Mouse (Mus musculus) MEL (cell line): ENCODE measurements around the gene Lefty1. TPM values are rescaled to one million over a fixed set of nuclear protein-coding genes. Genes with fewer than 3 reads are reported as not detected.

ENCODE experiments used
- DNase-seq: peaks from one replicate; pipeline ENCODE4 v3.0.0; 2011; ENCODE audit warnings: low read depth, low spot score
- H3K27ac ChIP-seq: 2 replicates; pipeline ENCODE4 v1.5.1; 2012; ENCODE audit warnings: low read depth, mild to moderate bottlenecking, control low read depth, low read length, moderate library complexity; ENCODE audit not compliant: control insufficient read depth
- H3K27me3 ChIP-seq, 2 experiments: fragments of 150-350 bp in 1 of 2; sonication (generic) in 1 of 2; 2 replicates each; pipeline ENCODE4 v1.6.1; 2012; ENCODE audit warnings: low read length in 2 of 2, mild to moderate bottlenecking in 2 of 2, improper control_type of control experiment in 1 of 2, moderate library complexity in 1 of 2; ENCODE audit not compliant: insufficient read depth in 2 of 2, control insufficient read depth in 1 of 2
- H3K36me3 ChIP-seq, 2 experiments: 2 replicates each; pipeline ENCODE4 v1.6.1; 2012 to 2014; ENCODE audit warnings: low read length in 2 of 2, improper control_type of control experiment in 1 of 2, inconsistent platforms in 1 of 2, mild to moderate bottlenecking in 1 of 2; ENCODE audit not compliant: insufficient read depth in 2 of 2, control insufficient read depth in 1 of 2
- H3K4me1 ChIP-seq, 2 experiments: fragments of 150-350 bp in 1 of 2; sonication (generic) in 1 of 2; 2 replicates each; pipeline ENCODE4 v1.6.1; 2012; ENCODE audit warnings: low read length in 2 of 2, improper control_type of control experiment in 1 of 2, mild to moderate bottlenecking in 1 of 2; ENCODE audit not compliant: insufficient read depth in 2 of 2, control insufficient read depth in 1 of 2
- H3K4me3 ChIP-seq, 2 experiments: fragments of 150-350 bp in 1 of 2; sonication (generic) in 1 of 2; 2 replicates each; pipeline ENCODE4 v1.5.1; 2012; ENCODE audit warnings: low read depth in 2 of 2, low read length in 2 of 2, mild to moderate bottlenecking in 2 of 2, moderate library complexity in 2 of 2, control low read depth in 1 of 2, improper control_type of control experiment in 1 of 2; ENCODE audit not compliant: control insufficient read depth in 1 of 2, insufficient read depth in 1 of 2
- H3K79me2 ChIP-seq: 2 replicates; pipeline ENCODE4 v1.6.1; 2012; ENCODE audit warnings: mild to moderate bottlenecking, low read length, moderate library complexity; ENCODE audit not compliant: control insufficient read depth, poor library complexity, insufficient read depth
- H3K9ac ChIP-seq: 2 replicates; pipeline ENCODE4 v1.6.1; 2012; ENCODE audit warnings: low read depth, mild to moderate bottlenecking, control low read depth, low read length, moderate library complexity; ENCODE audit not compliant: control insufficient read depth, poor library complexity, severe bottlenecking
- H3K9me3 ChIP-seq: fragments of 150-350 bp; sonication (generic); replicated peaks from 2 replicates; pipeline ENCODE4 v1.6.1; 2012; ENCODE audit warnings: mild to moderate bottlenecking, low read length, improper control_type of control experiment, moderate library complexity; ENCODE audit not compliant: insufficient read depth
- BHLHE40 ChIP-seq: IDR thresholded peaks from 2 replicates; pipeline ENCODE4 v1.6.1; 2012; ENCODE audit warnings: low read depth, mild to moderate bottlenecking, inconsistent platforms, low read length, improper control_type of control experiment, borderline replicate concordance
- CTCF ChIP-seq, 3 experiments: IDR thresholded peaks in 2 of 3; conservative IDR thresholded peaks in 1 of 3; 2 replicates each; pipeline ENCODE4 v1.5.1; 2011 to 2012; ENCODE audit warnings: low read length in 3 of 3, low read depth in 2 of 3, mild to moderate bottlenecking in 2 of 3, improper control_type of control experiment in 1 of 3, inconsistent platforms in 1 of 3, mixed read lengths in 1 of 3, moderate library complexity in 1 of 3; ENCODE audit not compliant: control insufficient read depth in 1 of 3, insufficient read depth in 1 of 3, poor library complexity in 1 of 3, severe bottlenecking in 1 of 3
- ELF1 ChIP-seq: IDR thresholded peaks from 2 replicates; pipeline ENCODE4 v1.6.1; 2014; ENCODE audit warnings: low read depth, mild to moderate bottlenecking, inconsistent platforms, low read length, improper control_type of control experiment, moderate library complexity
- EP300 ChIP-seq, 2 experiments: IDR thresholded peaks; 2 replicates each; pipeline ENCODE4 v1.6.1; 2011; ENCODE audit warnings: improper control_type of control experiment in 2 of 2, low read length in 2 of 2, low read depth in 1 of 2, mild to moderate bottlenecking in 1 of 2
- GATA1 ChIP-seq: IDR thresholded peaks from 2 replicates; pipeline ENCODE4 v1.6.1; 2011; ENCODE audit warnings: low read depth, low read length, improper control_type of control experiment
- HCFC1 ChIP-seq: IDR thresholded peaks from 2 replicates; pipeline ENCODE4 v1.6.1; 2012; ENCODE audit warnings: low read depth, mild to moderate bottlenecking, inconsistent platforms, low read length, improper control_type of control experiment, moderate library complexity
- MAX ChIP-seq: IDR thresholded peaks from 2 replicates; pipeline ENCODE4 v1.6.1; 2011; ENCODE audit warnings: low read length, improper control_type of control experiment
- MYC ChIP-seq: IDR thresholded peaks from 2 replicates; pipeline ENCODE4 v1.6.1; 2011; ENCODE audit warnings: low read depth, mild to moderate bottlenecking, low read length, improper control_type of control experiment, moderate library complexity
- POLR2A ChIP-seq, 2 experiments: IDR thresholded peaks; 2 replicates each; pipeline ENCODE4 v1.6.1; 2011 to 2012; ENCODE audit warnings: low read length in 2 of 2, mild to moderate bottlenecking in 2 of 2, control low read depth in 1 of 2, improper control_type of control experiment in 1 of 2, low read depth in 1 of 2, moderate library complexity in 1 of 2; ENCODE audit not compliant: control insufficient read depth in 1 of 2, insufficient read depth in 1 of 2, poor library complexity in 1 of 2
- RAD21 ChIP-seq: IDR thresholded peaks from 2 replicates; pipeline ENCODE4 v1.6.1; 2011; ENCODE audit warnings: mild to moderate bottlenecking, low read depth, low read length, improper control_type of control experiment
- SMC3 ChIP-seq: IDR thresholded peaks from 2 replicates; pipeline ENCODE4 v1.6.1; 2011; ENCODE audit warnings: low read depth, low read length, improper control_type of control experiment
- TAL1 ChIP-seq: IDR thresholded peaks from 2 replicates; pipeline ENCODE4 v1.6.1; 2012; ENCODE audit warnings: mild to moderate bottlenecking, inconsistent platforms, low read length, moderate library complexity, mixed read lengths
- TCF12 ChIP-seq: IDR thresholded peaks from 2 replicates; pipeline ENCODE4 v1.6.1; 2014; ENCODE audit warnings: low read depth, mild to moderate bottlenecking, inconsistent platforms, low read length, improper control_type of control experiment, moderate library complexity
- USF1 ChIP-seq: IDR thresholded peaks from 2 replicates; pipeline ENCODE4 v1.6.1; 2014; ENCODE audit warnings: low read depth, mild to moderate bottlenecking, inconsistent platforms, low read length, improper control_type of control experiment, moderate library complexity
- USF2 ChIP-seq, 2 experiments: IDR thresholded peaks; 2 replicates each; pipeline ENCODE4 v1.6.1; 2011 to 2012; ENCODE audit warnings: improper control_type of control experiment in 2 of 2, low read length in 2 of 2, borderline replicate concordance in 1 of 2, inconsistent platforms in 1 of 2, low read depth in 1 of 2, mild to moderate bottlenecking in 1 of 2; ENCODE audit not compliant: insufficient read depth in 1 of 2
- ZC3H11A ChIP-seq: IDR thresholded peaks from 2 replicates; pipeline ENCODE4 v1.6.1; 2012; ENCODE audit warnings: low read depth, mild to moderate bottlenecking, inconsistent platforms, low read length, improper control_type of control experiment
- ZMIZ1 ChIP-seq: IDR thresholded peaks from 2 replicates; pipeline ENCODE4 v1.6.1; 2012; ENCODE audit warnings: low read depth, mild to moderate bottlenecking, inconsistent platforms, low read length, improper control_type of control experiment, moderate library complexity
- ZNF384 ChIP-seq: IDR thresholded peaks from 2 replicates; pipeline ENCODE4 v1.6.1; 2012; ENCODE audit warnings: low read depth, mild to moderate bottlenecking, inconsistent platforms, low read length, improper control_type of control experiment
- polyA plus RNA-seq, 2 experiments: library from polyadenylated mRNA; stranded (reverse) in 1 of 2; unstranded in 1 of 2; fragments of >175 nt in 1 of 2; fragments of >200 nt in 1 of 2; gene quantifications; 2 replicates each; pipeline versions ENCODE4 v1.2.1 to v1.2.4; 2012; ENCODE audit warnings: low replicate concordance in 2 of 2, low read depth in 1 of 2; ENCODE audit not compliant: insufficient read length in 2 of 2, insufficient read depth in 1 of 2, missing spikeins in 1 of 2
- total RNA-seq: library from RNA; depleted of rRNA; stranded (reverse); fragments of 300-350 nt; gene quantifications from 2 replicates; pipeline ENCODE4 v1.2.3, GENCODE M21; 2012; rRNA removed

The Lefty1 gene
- total and polyA plus RNA-seq, 3 experiments, result 5.1 to 6.4 TPM; not detected in 1

GRCm38 (mm10) chr1:180986701-180987100 lies 51.9 kb downstream of the Lefty1 start:
- no peak for TF ChIP-seq ZMIZ1
- TF ChIP-seq CTCF (IDR thresholded peaks at IDR 0.05 in 2 of 3, conservative IDR thresholded peaks at IDR 0.05 in 1 of 3; ENCODE audit: control insufficient read depth in 1 of 3, insufficient read depth in 1 of 3, low read depth in 2 of 3, low read length in 3 of 3, poor library complexity in 1 of 3, severe bottlenecking in 1 of 3), result peak; percentile 7 to 47 (median 42); a peak in 4 of 6 replicates
- no peak for TF ChIP-seq POLR2A (IDR thresholded peaks at IDR 0.05; ENCODE audit: control insufficient read depth in 1 of 2, insufficient read depth in 1 of 2, low read depth in 1 of 2, low read length in 2 of 2, poor library complexity in 1 of 2)
- TF ChIP-seq SMC3, result 0 out of 2 replicates have a peak, but pooled peaks have one; percentile 6
- TF ChIP-seq, all 39 proteins: peak for 2
- peak; percentile 23 for DNase-seq
- Histone ChIP-seq H3K27me3 (peaks cover 2 to 7% of the 10 kb centered on the region in 2 experiments; a peak in 3 of 4 replicates), H3K9me3 (no peaks in the 10 kb centered on the region), H3K36me3 (no peaks in the 10 kb centered on the region), H3K27ac (no peak overlapping the region), H3K79me2 (no peaks in the 10 kb centered on the region), H3K4me3 (no peak overlapping the region), H3K9ac (no peak overlapping the region), H3K4me1 (no peaks in the 10 kb centered on the region)

GRCm38 (mm10) chr1:180987759-180988158 lies 52.9 kb downstream of the Lefty1 start:
- no peaks in the 10 kb centered on the region for H3K9me3 ChIP-seq
- peak overlapping the region in 1 of 2 experiments; percentile 22; a peak in 1 of 4 replicates for H3K4me3 ChIP-seq
- H3K27me3 ChIP-seq, result peaks cover 2 to 7% of the 10 kb centered on the region in 2 experiments; a peak in 3 of 4 replicates
- H3K79me2 ChIP-seq, result no peaks in the 10 kb centered on the region
- H3K4me1 ChIP-seq, result no peaks in the 10 kb centered on the region
- no peak overlapping the region for H3K27ac ChIP-seq
- no peaks in the 10 kb centered on the region for H3K36me3 ChIP-seq
- TF ChIP-seq RAD21, result peak; percentile 94
- TF ChIP-seq USF2 (IDR thresholded peaks at IDR 0.05; ENCODE audit: borderline replicate concordance in 1 of 2, insufficient read depth in 1 of 2, low read depth in 1 of 2, low read length in 2 of 2), result no peak
- no peak for TF ChIP-seq HCFC1
- no peak for TF ChIP-seq EP300 (IDR thresholded peaks at IDR 0.05; ENCODE audit: low read depth in 1 of 2, low read length in 2 of 2)
- TF ChIP-seq GATA1, result peak; percentile 70
- TF ChIP-seq USF1, result no peak
- peak; percentile 94 to 99 (median 95) for TF ChIP-seq CTCF (IDR thresholded peaks at IDR 0.05 in 2 of 3, conservative IDR thresholded peaks at IDR 0.05 in 1 of 3; ENCODE audit: control insufficient read depth in 1 of 3, insufficient read depth in 1 of 3, low read depth in 2 of 3, low read length in 3 of 3, poor library complexity in 1 of 3, severe bottlenecking in 1 of 3)
- TF ChIP-seq ELF1, result 0 out of 2 replicates have a peak, but pooled peaks have one; percentile 24
- 0 out of 2 replicates have a peak, but pooled peaks have one; percentile 11 for TF ChIP-seq BHLHE40
- TF ChIP-seq MYC, result 0 out of 2 replicates have a peak, but pooled peaks have one; percentile 37
- peak; percentile 18; the same call in 1 of the 2 replicates for TF ChIP-seq TCF12
- TF ChIP-seq SMC3, result peak; percentile 92
- TF ChIP-seq ZNF384, result peak; percentile 52
- no peak for TF ChIP-seq TAL1
- TF ChIP-seq MAX, result no peak
- TF ChIP-seq ZC3H11A, result peak; percentile 85
- peak overlapping the region; percentile 30; the same call in 1 of the 2 replicates for H3K9ac ChIP-seq
- peak; percentile 84 for DNase-seq

Other genes starting within 250 kb of the Lefty1 start
- not detected in 2 replicates for gene Mixl1, start 238.0 kb upstream of the Lefty1 start, total RNA-seq
- not detected for gene Mixl1, start 238.0 kb upstream of the Lefty1 start, polyA plus RNA-seq
- gene Acbd3, start 209.0 kb upstream of the Lefty1 start, total RNA-seq, result 17.4 and 17.8 TPM in 2 replicates
- 10 to 100 TPM in 1 of 2 experiments, not detected in 1; 23.2 TPM for gene Acbd3, start 209.0 kb upstream of the Lefty1 start, polyA plus RNA-seq
- gene H3f3a, start 121.1 kb upstream of the Lefty1 start, total RNA-seq, result 573 and 574 TPM in 2 replicates
- gene H3f3a, start 121.1 kb upstream of the Lefty1 start, polyA plus RNA-seq, result 100 to 1,000 TPM; 265 to 903 TPM
- gene Sde2, start 83.9 kb upstream of the Lefty1 start, total RNA-seq, result 31.4 and 35.5 TPM in 2 replicates
- gene Sde2, start 83.9 kb upstream of the Lefty1 start, polyA plus RNA-seq, result 10 to 100 TPM in 1 of 2 experiments, not detected in 1; 48.0 TPM
- gene Lefty2, start 41.9 kb upstream of the Lefty1 start, total RNA-seq, result not detected in 2 replicates
- gene Lefty2, start 41.9 kb upstream of the Lefty1 start, polyA plus RNA-seq, result not detected
- 128 and 183 TPM in 2 replicates for gene Pycr2, start 30.7 kb upstream of the Lefty1 start, total RNA-seq
- gene Pycr2, start 30.7 kb upstream of the Lefty1 start, polyA plus RNA-seq, result 100 to 1,000 TPM in 1 of 2 experiments, not detected in 1; 125 TPM
- 7.5 and 7.7 TPM in 2 replicates for gene Tmem63a, start 7.3 kb downstream of the Lefty1 start, total RNA-seq
- gene Tmem63a, start 7.3 kb downstream of the Lefty1 start, polyA plus RNA-seq, result 10 to 100 TPM in 1 of 2 experiments, not detected in 1; 12.8 TPM
- gene Ephx1, start 85.9 kb downstream of the Lefty1 start, total RNA-seq, result 0.15 and 0.23 TPM in 2 replicates
- gene Ephx1, start 85.9 kb downstream of the Lefty1 start, polyA plus RNA-seq, result under 1 TPM in 1 of 2 experiments, not detected in 1; 0.39 TPM
- not detected in 2 replicates for gene 9130409I23Rik, start 116.2 kb downstream of the Lefty1 start, total RNA-seq
- not detected for gene 9130409I23Rik, start 116.2 kb downstream of the Lefty1 start, polyA plus RNA-seq
- 20.8 and 21.0 TPM in 2 replicates for gene Nvl, start 209.2 kb downstream of the Lefty1 start, total RNA-seq
- gene Nvl, start 209.2 kb downstream of the Lefty1 start, polyA plus RNA-seq, result 10 to 100 TPM in 1 of 2 experiments, not detected in 1; 29.8 TPM
- 69.4 and 72.1 TPM in 2 replicates for gene Cnih4, start 209.7 kb downstream of the Lefty1 start, total RNA-seq
- 100 to 1,000 TPM in 1 of 2 experiments, not detected in 1; 141 TPM for gene Cnih4, start 209.7 kb downstream of the Lefty1 start, polyA plus RNA-seq